Mouse (Mus musculus): ENCODE measurements around the gene Fbxo22. TPM values are rescaled to one million over a fixed set of nuclear protein-coding genes. Genes with fewer than 3 reads are reported as not detected.
"Not testable (repeated sequence)": the region's sequence is repeated elsewhere in the genome, so short reads cannot be mapped to it uniquely, and the experiment has no call there.

Fbxo22 gene
- polyA plus RNA-seq, 1 experiment from 2014 or later, result 87.8 TPM

DNA sequence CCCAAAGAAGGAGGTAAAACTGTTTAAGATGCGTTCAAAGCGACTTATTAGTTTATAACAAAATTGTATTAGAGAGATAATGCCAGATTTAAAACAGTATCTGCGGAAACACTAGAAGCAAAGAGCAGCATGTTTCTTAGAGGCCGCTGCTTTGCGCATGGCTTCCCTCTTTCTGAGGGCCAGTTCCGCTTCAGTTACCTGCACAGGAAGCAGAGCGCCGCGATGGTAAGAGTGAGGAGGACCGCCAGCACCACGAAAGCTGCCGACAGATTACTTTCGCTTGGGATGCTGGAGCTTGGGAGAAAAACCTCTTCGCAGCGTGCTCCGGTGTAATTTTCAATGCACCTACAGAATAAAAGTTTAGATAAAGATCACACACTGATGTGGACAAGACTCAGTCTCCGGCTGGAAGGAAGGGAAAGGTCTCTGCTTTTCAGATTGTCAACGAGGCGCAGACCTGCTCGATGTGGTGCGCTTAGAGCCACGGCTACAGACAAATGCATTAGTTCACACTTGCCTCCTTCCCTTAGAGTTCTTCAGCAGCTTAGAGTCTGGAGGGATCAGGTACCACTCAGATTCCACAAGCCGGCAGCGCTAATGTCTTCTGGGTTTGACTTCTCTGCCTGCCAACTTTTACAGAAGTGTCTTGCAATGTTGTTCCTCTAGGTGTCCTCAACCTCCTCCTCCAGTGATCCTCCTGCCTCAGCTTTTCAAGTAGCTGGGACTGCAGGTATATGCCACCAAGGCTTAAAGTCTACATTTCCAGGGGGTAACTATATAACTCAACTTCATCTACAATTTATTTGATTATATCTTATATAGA is 33.3 kb downstream of the Fbxo22 start:
- no peaks in the 10 kb centered on the region for H3K36me3 ChIP-seq
- no peaks in the 10 kb centered on the region for H3K4me1 ChIP-seq (replicated peaks)
- no peaks in the 10 kb centered on the region for H3K9me3 ChIP-seq
- no peak for ATAC-seq
- peak overlapping the region; percentile 50 for H3K4me2 ChIP-seq (replicated peaks)
- no peak overlapping the region; the same call in 1 of the 2 replicates for H3K9ac ChIP-seq (replicated peaks)
- WGBS, result 32% methylated on average over 24 of the region's 24 CpGs
- no peak overlapping the region for H3K27ac ChIP-seq
- no peaks in the 10 kb centered on the region for H3K27me3 ChIP-seq
- H3K4me3 ChIP-seq (replicated peaks), result peak overlapping the region; percentile 25; the same call in 1 of the 2 replicates

- whole genome bisulfite sequencing, result 85% methylated on average over 3 of the region's 3 CpGs
Observed at GRCm38 (mm10) chr9:55243280-55243679, 34.6 kb downstream of the Fbxo22 start.

GRCm38 (mm10) chr9:55244079-55244478 is 35.4 kb downstream of the Fbxo22 start:
- H3K27ac ChIP-seq, result no peak overlapping the region
- no peaks in the 10 kb centered on the region for H3K36me3 ChIP-seq
- no peaks in the 10 kb centered on the region for H3K27me3 ChIP-seq
- H3K4me1 ChIP-seq (replicated peaks), result no peaks in the 10 kb centered on the region
- H3K4me2 ChIP-seq (replicated peaks), result no peak overlapping the region
- H3K9me3 ChIP-seq, result no peaks in the 10 kb centered on the region
- H3K4me3 ChIP-seq (replicated peaks), result no peak overlapping the region
- H3K9ac ChIP-seq (replicated peaks), result no peak overlapping the region
- WGBS, result 83% methylated on average over 3 of the region's 3 CpGs
- no peak for ATAC-seq

More at GRCm38 (mm10) chr9:55243280-55243679, 34.6 kb downstream of the Fbxo22 start:
- no peak overlapping the region for H3K27ac ChIP-seq
- H3K27me3 ChIP-seq, result no peaks in the 10 kb centered on the region
- no peak overlapping the region for H3K4me3 ChIP-seq (replicated peaks)
- H3K4me1 ChIP-seq (replicated peaks), result no peaks in the 10 kb centered on the region
- H3K9ac ChIP-seq (replicated peaks), result no peak overlapping the region
- H3K4me2 ChIP-seq (replicated peaks), result no peak overlapping the region
- H3K9me3 ChIP-seq, result no peaks in the 10 kb centered on the region
- no peak for ATAC-seq
- no peaks in the 10 kb centered on the region for H3K36me3 ChIP-seq

GRCm38 (mm10) chr9:55245057-55245750 is 36.5 kb downstream of the Fbxo22 start:
- H3K36me3 ChIP-seq; H3K9me3 ChIP-seq; ATAC-seq; H3K27me3 ChIP-seq; H3K4me1 ChIP-seq (replicated peaks); H3K9ac ChIP-seq (replicated peaks); H3K27ac ChIP-seq; H3K4me2 ChIP-seq (replicated peaks); H3K4me3 ChIP-seq (replicated peaks): not testable (repeated sequence)
- 95% methylated on average over 1 of the region's 1 CpGs for WGBS

DNA sequence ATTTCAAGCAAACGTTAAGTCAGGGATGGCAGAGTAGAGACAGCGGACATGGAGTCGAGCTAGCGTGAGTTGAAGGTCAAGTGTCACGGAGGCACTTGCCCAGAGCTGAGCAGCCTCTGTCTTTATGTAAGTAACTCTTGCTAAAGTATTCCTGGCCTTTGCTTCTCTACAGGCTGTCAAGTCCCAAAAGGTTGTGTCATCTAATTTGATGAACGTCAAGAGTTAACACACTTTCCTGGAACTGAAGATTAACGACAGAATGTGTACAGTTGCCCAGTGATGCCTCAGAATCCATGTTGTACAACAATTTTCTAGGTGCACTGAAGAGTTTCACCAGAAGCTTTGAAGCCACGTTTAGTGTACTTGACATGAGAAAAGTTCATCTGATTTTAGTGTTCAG is 37.7 kb downstream of the Fbxo22 start:
- 86% methylated on average over 8 of the region's 8 CpGs for WGBS
- Histone ChIP-seq H3K9ac (replicated peaks) (no peak overlapping the region), H3K4me3 (replicated peaks) (no peak overlapping the region), H3K9me3 (no peaks in the 10 kb centered on the region), H3K27ac (no peak overlapping the region), H3K36me3 (no peaks in the 10 kb centered on the region), H3K4me2 (replicated peaks) (no peak overlapping the region), H3K4me1 (replicated peaks) (no peaks in the 10 kb centered on the region), H3K27me3 (no peaks in the 10 kb centered on the region)
- no peak for ATAC-seq

GRCm38 (mm10) chr9:55246918-55247317 is 38.2 kb downstream of the Fbxo22 start:
- H3K4me1 ChIP-seq (replicated peaks), result no peaks in the 10 kb centered on the region
- 95% methylated on average over 4 of the region's 4 CpGs for WGBS
- no peaks in the 10 kb centered on the region for H3K36me3 ChIP-seq
- no peak overlapping the region for H3K4me3 ChIP-seq (replicated peaks)
- no peaks in the 10 kb centered on the region for H3K27me3 ChIP-seq
- no peak for ATAC-seq
- H3K4me2 ChIP-seq (replicated peaks), result no peak overlapping the region
- no peak overlapping the region for H3K9ac ChIP-seq (replicated peaks)
- H3K9me3 ChIP-seq, result no peaks in the 10 kb centered on the region
- no peak overlapping the region for H3K27ac ChIP-seq

- Histone ChIP-seq H3K4me2 (replicated peaks) (no peak overlapping the region), H3K27me3 (no peaks in the 10 kb centered on the region), H3K36me3 (no peaks in the 10 kb centered on the region), H3K9ac (replicated peaks) (no peak overlapping the region), H3K4me1 (replicated peaks) (no peaks in the 10 kb centered on the region), H3K27ac (no peak overlapping the region), H3K4me3 (replicated peaks) (no peak overlapping the region), H3K9me3 (no peaks in the 10 kb centered on the region)
- 91% methylated on average over 4 of the region's 4 CpGs for WGBS
- no peak for ATAC-seq
Observed at GRCm38 (mm10) chr9:55248465-55248864, 39.7 kb downstream of the Fbxo22 start.

GRCm38 (mm10) chr9:55250595-55251247 is 42.0 kb downstream of the Fbxo22 start:
- no peak overlapping the region for H3K4me2 ChIP-seq (replicated peaks)
- H3K27me3 ChIP-seq, result no peaks in the 10 kb centered on the region
- no peak overlapping the region for H3K4me3 ChIP-seq (replicated peaks)
- H3K27ac ChIP-seq, result no peak overlapping the region
- WGBS, result 85% methylated on average over 6 of the region's 6 CpGs
- H3K4me1 ChIP-seq (replicated peaks), result no peaks in the 10 kb centered on the region
- ATAC-seq, result no peak
- no peaks in the 10 kb centered on the region for H3K36me3 ChIP-seq
- no peaks in the 10 kb centered on the region for H3K9me3 ChIP-seq
- H3K9ac ChIP-seq (replicated peaks), result no peak overlapping the region

DNA sequence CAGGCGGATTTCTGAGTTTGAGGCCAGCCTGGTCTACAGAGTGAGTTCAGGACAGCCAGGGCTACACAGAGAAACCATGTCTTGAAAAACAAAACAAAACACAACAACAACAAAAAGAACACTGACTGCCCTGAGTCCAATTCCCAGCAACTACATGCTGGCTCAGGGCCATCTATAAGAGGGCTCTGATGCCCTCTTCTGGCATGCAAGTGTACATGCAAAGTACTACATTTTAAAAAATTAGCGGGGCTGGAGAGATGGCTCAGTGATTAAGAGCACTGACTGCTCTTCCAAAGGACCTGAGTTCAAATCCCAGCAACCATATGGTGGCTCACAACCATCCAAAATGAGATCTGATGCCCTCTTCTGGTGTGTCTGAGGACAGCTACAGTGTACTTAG is 43.4 kb downstream of the Fbxo22 start:
- not testable (repeated sequence) for H3K9me3 ChIP-seq; ATAC-seq; H3K4me2 ChIP-seq (replicated peaks); H3K27me3 ChIP-seq; H3K27ac ChIP-seq; H3K9ac ChIP-seq (replicated peaks); H3K4me3 ChIP-seq (replicated peaks); H3K36me3 ChIP-seq; H3K4me1 ChIP-seq (replicated peaks)
- WGBS, result 57% methylated on average over 2 of the region's 2 CpGs

DNA sequence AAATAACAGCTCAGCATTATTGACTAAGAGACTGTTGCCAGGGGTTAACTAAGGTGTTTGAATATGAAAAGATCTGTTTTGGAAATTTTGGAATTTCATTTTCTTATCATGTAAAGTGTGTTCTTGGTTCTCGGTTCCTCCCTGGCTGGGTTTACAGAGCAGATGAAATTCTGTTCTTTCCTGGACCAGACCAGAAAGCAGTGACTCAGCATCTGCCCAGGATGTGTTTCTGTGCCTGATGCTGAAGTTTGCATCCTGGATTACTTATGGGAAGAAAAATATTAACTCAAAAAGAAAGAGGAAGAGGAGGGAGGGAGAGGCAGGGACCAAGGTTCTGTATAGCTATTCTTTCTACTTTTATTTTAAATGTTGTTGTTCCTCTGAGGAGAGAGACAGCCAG is 45.1 kb downstream of the Fbxo22 start:
- H3K36me3 ChIP-seq, result no peaks in the 10 kb centered on the region
- no peak for ATAC-seq
- no peaks in the 10 kb centered on the region for H3K27me3 ChIP-seq
- no peak overlapping the region for H3K4me3 ChIP-seq (replicated peaks)
- H3K9me3 ChIP-seq, result no peaks in the 10 kb centered on the region
- H3K9ac ChIP-seq (replicated peaks), result no peak overlapping the region
- no peak overlapping the region for H3K27ac ChIP-seq
- H3K4me1 ChIP-seq (replicated peaks), result no peaks in the 10 kb centered on the region
- 81% methylated on average over 1 of the region's 1 CpGs for WGBS
- H3K4me2 ChIP-seq (replicated peaks), result no peak overlapping the region

GRCm38 (mm10) chr9:55255056-55255455 is 46.3 kb downstream of the Fbxo22 start:
- H3K9ac ChIP-seq (replicated peaks), result no peak overlapping the region
- no peaks in the 10 kb centered on the region for H3K27me3 ChIP-seq
- ATAC-seq, result no peak
- H3K4me1 ChIP-seq (replicated peaks), result no peaks in the 10 kb centered on the region
- no peaks in the 10 kb centered on the region for H3K36me3 ChIP-seq
- no peaks in the 10 kb centered on the region for H3K9me3 ChIP-seq
- H3K4me3 ChIP-seq (replicated peaks), result no peak overlapping the region
- H3K27ac ChIP-seq, result no peak overlapping the region
- WGBS, result 90% methylated on average over 5 of the region's 5 CpGs
- H3K4me2 ChIP-seq (replicated peaks), result no peak overlapping the region

GRCm38 (mm10) chr9:55255604-55256003 is 46.9 kb downstream of the Fbxo22 start:
- ATAC-seq, result no peak

More at GRCm38 (mm10) chr9:55255604-55256003, 46.9 kb downstream of the Fbxo22 start:
- no peak overlapping the region for H3K4me3 ChIP-seq (replicated peaks)
- no peak overlapping the region for H3K4me2 ChIP-seq (replicated peaks)
- 74% methylated on average over 4 of the region's 4 CpGs for WGBS
- H3K9ac ChIP-seq (replicated peaks), result no peak overlapping the region
- no peaks in the 10 kb centered on the region for H3K4me1 ChIP-seq (replicated peaks)
- H3K27ac ChIP-seq, result no peak overlapping the region
- H3K27me3 ChIP-seq, result no peaks in the 10 kb centered on the region
- H3K9me3 ChIP-seq, result no peaks in the 10 kb centered on the region
- H3K36me3 ChIP-seq, result no peaks in the 10 kb centered on the region

All from midbrain, embryonic 13.5 days (tissue).